Mouse (Mus musculus) liver, adult (tissue): ENCODE results near the gene Capza1.

ENCODE experiments used
- GATA4 ChIP-seq: IDR thresholded peaks from 2 replicates; pipeline ENCODE4 v1.6.1; 2014; ENCODE audit warnings: mild to moderate bottlenecking, low read length; ENCODE audit not compliant: insufficient replicate concordance

Gene Capza1

DNA sequence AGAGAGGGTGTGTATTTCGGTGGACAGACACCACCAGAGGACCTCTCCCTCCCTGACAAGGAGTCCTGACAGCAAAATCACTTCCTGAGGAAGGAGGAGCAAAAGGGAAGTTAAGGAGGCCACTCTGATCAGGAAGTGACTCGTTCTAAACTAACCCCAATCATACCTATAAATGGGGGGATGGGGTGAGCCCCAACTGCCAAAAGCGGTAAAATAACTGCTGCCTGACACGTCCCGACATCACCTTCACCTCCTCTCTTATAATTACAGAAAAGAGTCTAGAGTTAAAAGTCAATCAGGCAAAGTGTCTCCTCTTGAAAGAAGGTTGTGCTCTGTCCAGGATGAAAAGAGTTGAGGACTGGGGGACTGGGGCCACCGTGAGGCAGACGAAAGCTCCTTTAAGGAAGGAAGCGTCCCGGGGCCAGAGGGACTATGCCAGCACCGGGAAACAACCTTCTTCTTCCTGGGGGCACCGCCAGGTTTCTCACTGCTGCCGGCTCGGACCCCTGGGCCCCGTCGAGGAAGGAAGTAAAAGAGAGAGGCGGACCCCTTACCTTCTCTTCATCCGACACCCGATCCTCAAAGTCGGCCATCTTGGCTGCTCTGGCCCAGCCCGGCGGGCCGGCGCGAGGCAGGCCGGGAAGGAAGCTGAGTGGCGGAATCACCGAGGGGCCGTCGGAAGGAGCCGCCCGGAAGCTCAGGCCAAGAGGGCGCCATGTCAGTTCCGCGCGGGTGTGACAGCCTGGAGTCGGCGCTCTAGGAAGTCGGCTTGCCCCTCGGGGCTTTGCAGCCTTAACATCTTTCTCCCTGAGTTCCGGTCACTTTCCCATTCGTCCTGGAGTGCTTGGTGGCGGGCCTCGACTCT lies at the start of gene Capza1, which contains the start of gene St7l:
Capza1 (minus strand) TSS at position 720 of the 865 bp plus-strand sequence.
St7l (plus strand) TSS at position 220 of the 865 bp plus-strand sequence.
- TF ChIP-seq GATA4, result peak; percentile 24; the same call in 1 of the 2 replicates

DNA sequence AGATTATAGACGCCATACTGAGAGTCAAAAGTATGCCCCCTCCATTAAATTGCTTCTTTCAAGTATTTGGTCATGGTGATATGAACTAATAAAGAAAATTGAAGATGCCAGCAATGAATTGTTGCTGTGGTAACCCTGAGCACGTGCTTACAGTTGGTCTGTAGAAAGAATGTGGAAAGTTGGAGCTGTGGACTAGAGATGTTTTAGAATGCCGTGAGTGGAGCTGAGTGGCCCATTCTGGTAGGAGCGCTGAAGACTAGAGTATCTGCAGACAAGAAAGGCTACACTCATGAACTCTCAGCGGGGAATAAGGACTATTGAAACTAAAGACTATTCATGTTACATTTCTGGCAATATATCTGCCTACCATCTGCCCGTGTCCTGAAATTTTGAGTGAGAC lies 44.9 kb upstream of the Capza1 start:
- no peak for TF ChIP-seq GATA4

GRCm38 (mm10) chr3:104906007-104906406 lies 41.7 kb upstream of the Capza1 start:
- no peak for TF ChIP-seq GATA4

DNA sequence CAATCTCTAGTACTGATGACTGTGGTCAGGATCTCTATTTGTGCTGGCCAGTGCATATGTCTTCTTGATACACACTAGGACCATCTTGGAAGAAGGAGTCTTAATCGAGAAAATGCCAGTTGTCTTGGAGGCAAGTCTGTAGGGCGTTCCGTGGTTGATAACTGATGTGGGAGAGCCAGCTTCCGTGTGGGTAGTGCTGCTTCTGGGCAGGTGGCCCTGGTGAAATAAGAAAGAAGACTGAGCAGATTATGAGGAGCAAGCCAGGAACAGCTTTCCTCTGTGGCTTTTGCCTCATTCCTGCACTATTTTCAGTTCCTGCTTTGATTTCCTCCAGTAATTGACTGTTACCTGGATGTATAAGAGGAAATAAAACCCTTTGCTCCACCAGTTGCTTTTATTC lies 41.1 kb upstream of the Capza1 start:
- TF ChIP-seq GATA4, result no peak

- TF ChIP-seq GATA4, result no peak
These were observed 36.8 kb upstream of the Capza1 start for GRCm38 (mm10) chr3:104901154-104901553.

DNA sequence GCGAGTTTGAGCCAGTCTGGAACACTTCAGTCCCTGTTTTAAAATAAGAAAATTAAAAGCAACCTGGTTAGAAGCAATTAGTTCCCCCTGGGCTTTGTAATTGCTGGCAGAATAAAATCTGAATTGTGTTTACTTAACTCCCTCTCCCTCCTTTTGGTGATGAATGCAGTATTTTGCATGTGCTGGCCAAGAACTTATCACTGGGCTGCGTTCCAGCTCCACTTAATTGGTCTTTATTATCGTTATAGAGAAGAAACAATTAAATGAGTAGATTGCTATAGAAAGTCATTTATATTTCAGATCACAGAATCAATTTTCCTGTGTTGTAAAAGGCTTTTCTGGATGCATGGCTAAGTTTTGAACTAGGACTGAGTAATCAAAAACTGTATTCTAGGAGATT lies 31.8 kb upstream of the Capza1 start:
- no peak for TF ChIP-seq GATA4

DNA sequence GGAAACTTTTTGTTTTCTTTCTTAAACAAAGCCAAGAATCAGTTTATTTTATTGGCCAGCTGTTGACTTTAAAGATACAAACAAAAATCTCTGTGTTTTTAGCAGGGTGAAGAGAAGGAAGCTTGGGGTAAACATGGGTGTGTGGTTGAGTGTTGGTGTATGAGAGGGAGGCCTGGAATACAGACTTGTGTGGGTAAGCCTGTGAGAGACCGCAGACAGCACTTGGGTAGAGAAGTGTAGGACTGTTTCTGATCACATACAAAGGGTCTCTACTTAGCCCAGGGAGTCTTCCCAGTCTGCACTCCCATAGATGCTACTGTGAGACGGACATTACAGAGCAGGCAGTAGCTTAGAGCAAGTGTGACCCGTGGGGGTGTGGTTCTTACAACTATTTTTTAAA lies 24.3 kb upstream of the Capza1 start:
- no peak for TF ChIP-seq GATA4

DNA sequence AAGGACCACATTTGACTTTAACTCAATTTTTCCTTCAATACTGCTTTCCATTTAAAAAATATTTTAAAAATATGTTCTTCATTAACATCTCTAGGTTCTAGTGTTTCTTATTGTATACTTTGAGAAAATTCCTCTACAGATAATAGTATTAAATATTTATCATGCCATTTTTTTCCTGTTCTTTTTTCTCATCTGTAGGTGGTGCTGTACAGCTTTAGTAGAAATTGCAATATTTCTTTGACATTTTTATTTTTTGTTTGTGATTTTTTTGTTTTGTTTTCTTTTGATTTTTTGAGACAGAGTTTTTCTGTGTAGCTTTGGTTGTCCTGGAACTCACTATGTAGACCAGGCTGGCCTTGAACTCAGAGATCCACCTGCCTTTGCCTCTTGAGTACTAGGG lies 5.3 kb upstream of the Capza1 start:
- TF ChIP-seq GATA4, result no peak

- no peak for TF ChIP-seq GATA4
These were observed 1.1 kb upstream of the Capza1 start for GRCm38 (mm10) chr3:104865341-104865788.

DNA sequence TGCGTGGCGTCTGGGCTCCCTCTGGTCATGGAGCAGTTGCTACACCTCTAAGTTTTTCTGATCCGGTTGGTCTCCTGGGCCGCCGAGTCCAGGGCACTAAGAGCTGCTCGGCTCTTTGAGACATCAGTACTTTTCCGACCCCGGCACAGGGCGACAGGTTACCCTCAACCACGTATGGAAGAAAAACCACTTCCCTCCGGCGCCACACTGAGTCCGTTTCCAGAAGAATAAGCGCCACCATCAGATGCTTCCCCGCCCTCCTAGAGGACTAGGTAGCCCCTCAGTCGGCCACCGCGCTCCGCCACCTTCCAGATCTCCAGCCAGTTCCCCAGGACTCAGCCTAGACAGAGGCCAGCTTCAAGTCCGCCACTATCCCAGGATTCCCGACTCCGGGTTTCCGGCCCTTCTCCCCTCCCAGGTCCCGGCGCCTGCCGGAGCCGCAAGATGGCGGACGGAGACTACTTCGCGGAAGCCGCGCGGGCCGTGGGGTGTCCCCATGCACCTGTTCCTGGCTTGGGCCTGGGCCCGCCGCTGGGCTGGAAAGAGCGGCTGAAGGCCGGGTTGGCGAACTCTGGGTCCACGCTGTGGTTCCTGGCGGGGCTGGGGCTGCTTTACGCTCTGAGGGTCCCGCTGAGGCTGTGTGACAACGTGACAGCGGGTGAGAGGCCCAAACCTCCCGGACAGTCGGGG lies 491 bp upstream of the Capza1 start:
- no peak for TF ChIP-seq GATA4

DNA sequence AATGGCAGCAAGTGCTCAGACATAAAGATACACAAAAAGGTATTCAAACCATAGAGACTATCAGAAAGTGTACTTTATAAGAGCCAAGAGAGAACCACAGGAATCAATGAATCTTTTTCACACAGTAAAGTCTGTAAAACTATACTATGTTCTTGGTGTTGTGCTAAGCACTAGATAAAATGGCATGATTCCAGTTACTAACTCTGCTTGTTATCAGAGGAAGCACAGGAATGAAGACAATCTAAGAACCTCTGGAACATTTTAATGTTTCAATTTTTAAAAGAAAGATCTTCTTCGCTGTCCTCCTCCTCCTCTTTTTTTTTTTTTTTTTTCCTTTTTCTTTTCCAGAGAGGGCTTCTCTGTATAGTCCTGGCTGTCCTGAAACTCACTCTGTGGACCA lies 5.7 kb downstream of the Capza1 start:
- TF ChIP-seq GATA4, result no peak

DNA sequence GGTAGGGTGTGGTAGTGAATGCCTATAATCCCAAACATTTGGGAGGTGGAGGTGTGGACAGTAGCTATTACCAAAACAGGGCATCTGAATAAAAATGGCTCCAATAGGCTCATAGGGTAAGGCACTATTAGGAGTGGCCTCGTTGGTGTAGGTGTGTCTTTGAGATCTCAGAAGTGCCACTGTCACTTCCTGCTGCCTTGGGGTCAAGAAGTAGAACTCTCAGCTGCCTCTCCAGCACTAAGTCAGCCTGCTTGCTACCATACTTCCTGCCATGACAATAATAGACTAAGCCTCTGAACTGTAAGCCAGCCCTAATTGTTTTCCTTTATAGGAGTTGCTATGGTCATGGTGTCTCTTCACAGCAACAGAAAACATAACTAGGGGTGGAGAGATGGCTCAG lies 8.2 kb downstream of the Capza1 start:
- TF ChIP-seq GATA4, result no peak

- no peak for TF ChIP-seq GATA4
These were observed 9.4 kb downstream of the Capza1 start for GRCm38 (mm10) chr3:104854866-104855265.

DNA sequence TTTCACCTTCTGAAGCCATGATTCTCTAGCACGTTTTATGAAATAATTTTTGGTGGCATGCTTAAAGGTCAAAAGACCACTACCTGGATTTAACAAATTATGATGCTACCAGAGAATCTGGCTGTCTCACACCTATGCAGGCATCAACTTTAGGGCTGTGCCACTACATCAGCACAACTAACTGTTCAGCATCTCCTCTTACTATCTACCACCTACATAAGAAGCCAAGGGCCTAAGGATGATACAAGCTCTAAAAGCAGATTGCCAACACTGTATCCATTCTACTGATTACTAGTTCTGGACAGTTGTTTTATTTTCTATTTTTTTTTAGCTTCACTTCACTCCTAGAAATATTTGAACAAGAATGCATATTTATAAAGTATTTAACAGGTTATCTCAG lies 9.8 kb downstream of the Capza1 start:
- TF ChIP-seq GATA4, result no peak

GRCm38 (mm10) chr3:104846601-104847000 lies 17.7 kb downstream of the Capza1 start:
- TF ChIP-seq GATA4, result no peak

DNA sequence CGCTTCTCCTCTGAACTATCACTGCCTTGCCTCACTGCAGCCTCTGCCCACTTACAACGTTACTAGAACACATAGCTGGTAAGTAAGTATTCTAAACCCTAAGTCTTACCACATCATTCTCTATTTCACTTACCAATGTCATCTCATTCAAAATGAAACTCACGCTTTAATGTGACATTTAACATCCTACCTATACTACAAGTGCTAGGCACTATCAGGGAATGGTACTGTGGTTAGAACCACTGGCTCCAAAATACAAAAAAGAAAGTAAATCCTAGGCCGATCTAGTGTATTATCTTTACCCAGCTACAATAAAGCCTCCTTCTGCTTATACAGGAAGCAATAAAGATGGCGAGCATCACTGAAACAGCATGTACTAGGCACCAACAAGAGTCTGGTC lies 23.3 kb downstream of the Capza1 start:
- TF ChIP-seq GATA4, result no peak
